Mouse (Mus musculus) neural tube, embryonic 11.5 days (tissue): ENCODE data around the gene Rasal2. TPM values are rescaled to one million over a fixed set of nuclear protein-coding genes. Genes with fewer than 3 reads are reported as not detected.

Experiments used
- ATAC-seq: fragments of 200-750 bp; cut with Nextera tagmentation; 2 replicates; pipeline ENCODE4 v1.8.0; 2017; ENCODE audit warnings: moderate number of reproducible peaks, mild to moderate bottlenecking, moderate TSS enrichment, moderate library complexity; ENCODE audit not compliant: insufficient read depth, low FRiP score, low TSS enrichment
- DNase-seq: peaks from one replicate; pipeline ENCODE4 v3.0.0-alpha.2; 2015; ENCODE audit warnings: low spot score
- H3K27ac ChIP-seq: fragments of 300-500 bp; sonication (generic); 2 replicates; pipeline ENCODE4 v1.5.1; 2014; ENCODE audit warnings: low read depth, mild to moderate bottlenecking, low read length
- H3K27me3 ChIP-seq: fragments of 300-500 bp; sonication (generic); 2 replicates; pipeline ENCODE4 v1.6.1; 2014; ENCODE audit warnings: mild to moderate bottlenecking, low read length, mixed read lengths; ENCODE audit not compliant: control insufficient read depth, insufficient read depth
- H3K36me3 ChIP-seq: fragments of 300-500 bp; sonication (generic); 2 replicates; pipeline ENCODE4 v1.6.1; 2014; ENCODE audit warnings: mild to moderate bottlenecking, low read length, moderate library complexity, mixed read lengths; ENCODE audit not compliant: control insufficient read depth, insufficient read depth
- H3K4me1 ChIP-seq: fragments of 300-500 bp; sonication (generic); 2 replicates; pipeline ENCODE4 v1.6.1; 2014; ENCODE audit warnings: low read length, mixed read lengths; ENCODE audit not compliant: control insufficient read depth, insufficient read depth
- H3K4me2 ChIP-seq: fragments of 300-500 bp; sonication (generic); 2 replicates; pipeline ENCODE4 v1.6.1; 2014; ENCODE audit warnings: low read depth, mild to moderate bottlenecking, moderate library complexity
- H3K4me3 ChIP-seq: fragments of 300-500 bp; sonication (generic); 2 replicates; pipeline ENCODE4 v1.5.1; 2014; ENCODE audit warnings: low read depth, low read length
- H3K9ac ChIP-seq: fragments of 300-500 bp; sonication (generic); 2 replicates; pipeline ENCODE4 v1.6.1; 2014; ENCODE audit warnings: mild to moderate bottlenecking, low read length
- H3K9me3 ChIP-seq: fragments of 300-500 bp; sonication (generic); 2 replicates; pipeline ENCODE4 v1.6.1; 2016; ENCODE audit warnings: low read length; ENCODE audit not compliant: control insufficient read depth
- WGBS: fragments of 180-500 bp; shearing (Covaris S2); extraction: QIAGEN DNeasy Blood & Tissue Kit; methylation state at CpG from one replicate; pipeline ENCODE4 v1.1.7; 2014; 5-methylcytosine and 5-hydroxymethylcytosine counted together
- polyA plus RNA-seq: library from polyadenylated mRNA; unstranded; fragments of >200 nt; fragmentation: Nextera tagmentation; extraction: Ambion mirVana; gene quantifications from 2 replicates; pipeline ENCODE4 v1.2.1, GENCODE M21; 2014

Gene Rasal2
- polyA plus RNA-seq, 1 experiment from 2014 or later: 19.8 TPM

- Histone ChIP-seq H3K4me3 (no peak overlapping the region), H3K36me3 (no peaks in the 10 kb centered on the region), H3K27me3 (no peaks in the 10 kb centered on the region), H3K9me3 (no peaks in the 10 kb centered on the region), H3K9ac (no peak overlapping the region), H3K27ac (no peak overlapping the region), H3K4me2 (no peak overlapping the region), H3K4me1 (no peaks in the 10 kb centered on the region)
- ATAC-seq (no peak), DNase-seq (no peak)
- 90% methylated on average over 2 of the region's 2 CpGs for WGBS
These were observed 122.2 kb downstream of the Rasal2 start for GRCm38 (mm10) chr1:157290173-157290572.

- H3K9ac ChIP-seq: no peak overlapping the region
- H3K27me3 ChIP-seq: no peaks in the 10 kb centered on the region
- 82% methylated on average over 2 of the region's 2 CpGs for WGBS
- no peak overlapping the region for H3K4me3 ChIP-seq
- H3K36me3 ChIP-seq: no peaks in the 10 kb centered on the region
- no peak overlapping the region for H3K27ac ChIP-seq
- ATAC-seq (no peak), DNase-seq (no peak)
- no peak overlapping the region for H3K4me2 ChIP-seq
- no peaks in the 10 kb centered on the region for H3K9me3 ChIP-seq
- no peaks in the 10 kb centered on the region for H3K4me1 ChIP-seq
These were observed 123.1 kb downstream of the Rasal2 start for GRCm38 (mm10) chr1:157289251-157289650.

- Histone ChIP-seq H3K36me3 (no peaks in the 10 kb centered on the region), H3K4me2 (no peak overlapping the region), H3K9ac (no peak overlapping the region), H3K27me3 (no peaks in the 10 kb centered on the region), H3K27ac (no peak overlapping the region), H3K4me1 (no peaks in the 10 kb centered on the region), H3K9me3 (no peaks in the 10 kb centered on the region), H3K4me3 (no peak overlapping the region)
- WGBS: 17% methylated on average over 4 of the region's 4 CpGs
- peak; percentile 46 for DNase-seq
- no peak for ATAC-seq
These were observed 125.8 kb downstream of the Rasal2 start for GRCm38 (mm10) chr1:157286561-157286960.

GRCm38 (mm10) chr1:157285366-157285765, 127.0 kb downstream of the Rasal2 start:
- no peaks in the 10 kb centered on the region for H3K4me1 ChIP-seq
- WGBS: 76% methylated on average over 3 of the region's 3 CpGs
- H3K27ac ChIP-seq: no peak overlapping the region
- no peaks in the 10 kb centered on the region for H3K36me3 ChIP-seq
- DNase-seq (no peak), ATAC-seq (no peak)
- H3K4me3 ChIP-seq: no peak overlapping the region
- no peaks in the 10 kb centered on the region for H3K9me3 ChIP-seq
- H3K9ac ChIP-seq: no peak overlapping the region
- no peak overlapping the region for H3K4me2 ChIP-seq
- H3K27me3 ChIP-seq: no peaks in the 10 kb centered on the region

- no peak overlapping the region for H3K4me2 ChIP-seq
- H3K4me1 ChIP-seq: no peaks in the 10 kb centered on the region
- H3K36me3 ChIP-seq: no peaks in the 10 kb centered on the region
- H3K27me3 ChIP-seq: no peaks in the 10 kb centered on the region
- no peaks in the 10 kb centered on the region for H3K9me3 ChIP-seq
- no peak overlapping the region for H3K9ac ChIP-seq
- no peak for DNase-seq
- H3K4me3 ChIP-seq: no peak overlapping the region
- ATAC-seq: no peak
- no peak overlapping the region for H3K27ac ChIP-seq
These were observed 131.6 kb downstream of the Rasal2 start for GRCm38 (mm10) chr1:157280781-157281180.

GRCm38 (mm10) chr1:157275672-157276307, 136.6 kb downstream of the Rasal2 start:
- no peaks in the 10 kb centered on the region for H3K9me3 ChIP-seq
- no peak overlapping the region for H3K9ac ChIP-seq
- ATAC-seq (no peak), DNase-seq (no peak)
- no peak overlapping the region for H3K27ac ChIP-seq
- H3K27me3 ChIP-seq: no peaks in the 10 kb centered on the region
- WGBS: 87% methylated on average over 4 of the region's 4 CpGs
- no peak overlapping the region for H3K4me2 ChIP-seq
- no peaks in the 10 kb centered on the region for H3K4me1 ChIP-seq
- H3K36me3 ChIP-seq: no peaks in the 10 kb centered on the region
- no peak overlapping the region for H3K4me3 ChIP-seq

- no peak overlapping the region for H3K27ac ChIP-seq
- 92% methylated on average over 3 of the region's 3 CpGs for WGBS
- no peak overlapping the region for H3K4me2 ChIP-seq
- H3K36me3 ChIP-seq: no peaks in the 10 kb centered on the region
- H3K9me3 ChIP-seq: no peaks in the 10 kb centered on the region
- H3K4me1 ChIP-seq: no peaks in the 10 kb centered on the region
- ATAC-seq (no peak), DNase-seq (no peak)
- no peak overlapping the region for H3K9ac ChIP-seq
- H3K4me3 ChIP-seq: no peak overlapping the region
- no peaks in the 10 kb centered on the region for H3K27me3 ChIP-seq
These were observed 144.5 kb downstream of the Rasal2 start for GRCm38 (mm10) chr1:157267894-157268293.

GRCm38 (mm10) chr1:157256562-157256961, 155.8 kb downstream of the Rasal2 start:
- H3K36me3 ChIP-seq: no peaks in the 10 kb centered on the region
- DNase-seq: peak; percentile 20
- no peak overlapping the region for H3K9ac ChIP-seq
- no peaks in the 10 kb centered on the region for H3K4me1 ChIP-seq
- no peaks in the 10 kb centered on the region for H3K9me3 ChIP-seq
- no peak overlapping the region for H3K4me2 ChIP-seq
- WGBS: 45% methylated on average over 4 of the region's 4 CpGs
- H3K4me3 ChIP-seq: no peak overlapping the region
- ATAC-seq: no peak
- H3K27me3 ChIP-seq: no peaks in the 10 kb centered on the region
- H3K27ac ChIP-seq: no peak overlapping the region

GRCm38 (mm10) chr1:157255776-157256175, 156.6 kb downstream of the Rasal2 start:
- Histone ChIP-seq H3K4me1 (no peaks in the 10 kb centered on the region), H3K9ac (no peak overlapping the region), H3K36me3 (no peaks in the 10 kb centered on the region), H3K27me3 (no peaks in the 10 kb centered on the region), H3K4me2 (no peak overlapping the region), H3K9me3 (no peaks in the 10 kb centered on the region), H3K4me3 (no peak overlapping the region), H3K27ac (no peak overlapping the region)
- ATAC-seq: no peak
- WGBS: 80% methylated on average over 1 of the region's 1 CpGs
- no peak for DNase-seq
